Comparison of ENCODE assay signal across 9 mouse cellular contexts in genomic region chr2:173658517-173658916, GRCm38 (mm10). TPM values are rescaled to one million over a fixed set of nuclear protein-coding genes. Genes with fewer than 3 reads are reported as not detected.
DNase-seq lines count a peak whose midpoint lies in the region; ATAC-seq and TF ChIP-seq lines count a peak whose summit lies in the region.
"Had no signal": no experiment of that assay in that cellular context is flagged by ENCODE, and none has a peak within 500 bp of the region (broad histone marks: within the 10 kb centered on the region; RNA-seq: fewer than 3 reads in every experiment).

No protein-coding gene starts in this region.

- no peak for DNase-seq in left cerebral cortex, adult 2 months (ENCODE audit: extremely low spot score in 1 of 2, low spot score in 2 of 2)
- DNase-seq in left cerebral cortex, postnatal 14 days (ENCODE audit: low spot score in 2 of 2), result no peak
- no peak for DNase-seq in ovary, postnatal 10 days (ENCODE audit: low spot score)
- DNase-seq in adrenal gland, adult (ENCODE audit: inconsistent age in 2 of 2, low spot score in 1 of 2), result no peak
- DNase-seq in spleen, adult 18-20 months, result no peak
- DNase-seq: lung, postnatal 36 days had no signal

- whole genome bisulfite sequencing in intestine, postnatal 0 days, result 88% methylated on average over 4 of the region's 4 CpGs
- 89% methylated on average over 4 of the region's 4 CpGs for WGBS in neural tube, embryonic 13.5 days

- TF ChIP-seq CTCF in left cerebral cortex, adult 2 months (IDR thresholded peaks at IDR 0.05), result no peak
- TF ChIP-seq CTCF in embryonic fibroblast, embryonic 13.5 days (IDR thresholded peaks at IDR 0.05; ENCODE audit: borderline replicate concordance, insufficient read depth, low read length), result no peak
- TF ChIP-seq CTCF in intestine, postnatal 0 days (IDR thresholded peaks at IDR 0.05; ENCODE audit: low read depth), result no peak

- no peak for TF ChIP-seq POLR2A in embryonic fibroblast, embryonic 13.5 days (IDR thresholded peaks at IDR 0.05; ENCODE audit: low read depth, low read length)

- H3K36me3 ChIP-seq in intestine, postnatal 0 days (ENCODE audit: control insufficient read depth, insufficient read depth), result peaks cover 16% of the 10 kb centered on the region; the same call in 1 of the 2 replicates
- H3K36me3 ChIP-seq in neural tube, embryonic 13.5 days, result peaks cover 13% of the 10 kb centered on the region

- H3K9ac ChIP-seq in intestine, postnatal 0 days (ENCODE audit: low read depth, low read length), result no peak overlapping the region; the same call in 1 of the 2 replicates
- H3K9ac ChIP-seq in neural tube, embryonic 13.5 days, result no peak overlapping the region; the same call in 1 of the 2 replicates

- peak overlapping the region; percentile 98 for H3K4me3 ChIP-seq in left cerebral cortex, adult 2 months
- peak overlapping the region; percentile 64 for H3K4me3 ChIP-seq in embryonic fibroblast, embryonic 13.5 days (ENCODE audit: insufficient read depth, low read length)
- peak overlapping the region; percentile 95 for H3K4me3 ChIP-seq in intestine, postnatal 0 days (ENCODE audit: low read depth, low read length)
- H3K4me3 ChIP-seq in neural tube, embryonic 13.5 days, result peak overlapping the region; percentile 96

- no peaks in the 10 kb centered on the region for H3K9me3 ChIP-seq in intestine, postnatal 0 days (ENCODE audit: control insufficient read depth)
- H3K9me3 ChIP-seq in neural tube, embryonic 13.5 days, result no peaks in the 10 kb centered on the region

- no peak for ATAC-seq in intestine, postnatal 0 days
- no peak for ATAC-seq in neural tube, embryonic 13.5 days (ENCODE audit: low read depth)

- intact Hi-C loops in left cerebral cortex, adult 2 months (cut with DNase I), result loop anchor here (2.0 kb wide), 1 partner anchor 78 kb away; the partner anchor contains the start of gene Vapb
- intact Hi-C loops in left cerebral cortex, postnatal 14 days (cut with DNase I), result no loop called here

- H3K27ac ChIP-seq in left cerebral cortex, adult 2 months, result no peak overlapping the region
- no peak overlapping the region for H3K27ac ChIP-seq in embryonic fibroblast, embryonic 13.5 days (ENCODE audit: insufficient read depth, low read length)
- no peak overlapping the region for H3K27ac ChIP-seq in intestine, postnatal 0 days (ENCODE audit: low read depth, low read length)
- no peak overlapping the region for H3K27ac ChIP-seq in neural tube, embryonic 13.5 days (replicated peaks)

- H3K27me3 ChIP-seq in intestine, postnatal 0 days (replicated peaks; ENCODE audit: control insufficient read depth, insufficient read depth, low read length), result no peaks in the 10 kb centered on the region
- H3K27me3 ChIP-seq in neural tube, embryonic 13.5 days, result no peaks in the 10 kb centered on the region

- H3K4me1 ChIP-seq in embryonic fibroblast, embryonic 13.5 days (ENCODE audit: control insufficient read depth, insufficient read depth, low read length), result 0 out of 2 replicates have a peak, but pooled peaks cover 3% of the 10 kb centered on the region
- peaks cover 6% of the 10 kb centered on the region for H3K4me1 ChIP-seq in intestine, postnatal 0 days (replicated peaks; ENCODE audit: control insufficient read depth, insufficient read depth, low read length)
- peaks cover 37% of the 10 kb centered on the region for H3K4me1 ChIP-seq in neural tube, embryonic 13.5 days (replicated peaks)

- H3K4me2 ChIP-seq in intestine, postnatal 0 days (replicated peaks; ENCODE audit: low read depth), result peak overlapping the region; percentile 88
- peak overlapping the region; percentile 62 for H3K4me2 ChIP-seq in neural tube, embryonic 13.5 days

RNA-seq across cellular contexts. Expression of gene Rab22a, which starts 1.0 kb away (rescaled TPM):
- 10 to 100 TPM; 26.3 to 28.1 TPM for total RNA-seq in left cerebral cortex, adult 2 months (2021)
- 10 to 100 TPM; 25.2 to 27.2 TPM for total RNA-seq in left cerebral cortex, postnatal 14 days (2021)
- polyA plus RNA-seq in embryonic fibroblast, embryonic 13.5 days (2011; ENCODE audit: insufficient read length, low read depth, missing spikeins), result 48.6 and 54.5 TPM in 2 replicates
- polyA plus RNA-seq in intestine, postnatal 0 days (2015; fragmentation: Nextera tagmentation; extraction: Ambion mirVana), result 42.0 and 42.1 TPM in 2 replicates
- polyA plus RNA-seq in neural tube, embryonic 13.5 days (2015; fragmentation: Nextera tagmentation; extraction: Ambion mirVana), result 35.2 and 36.4 TPM in 2 replicates
